Mouse (Mus musculus) embryonic facial prominence, embryonic 10.5 days (tissue): ENCODE measurements around the gene Mast4. TPM values are rescaled to one million over a fixed set of nuclear protein-coding genes. Genes with fewer than 3 reads are reported as not detected.
A peak's percentile ranks its signal among the peaks of the same experiment; 100 is the strongest.

Experiments used
- DNase-seq: peaks from one replicate; pipeline ENCODE4 v3.0.0-alpha.2; 2017; ENCODE audit warnings: low spot score
- H3K27ac ChIP-seq: fragments of 300-500 bp; sonication (generic); replicated peaks from 2 replicates; pipeline ENCODE4 v1.5.1; 2016; ENCODE audit warnings: mild to moderate bottlenecking
- H3K27me3 ChIP-seq: fragments of 300-500 bp; sonication (generic); replicated peaks from 2 replicates; pipeline ENCODE4 v1.6.1; 2016; ENCODE audit warnings: low read depth, mild to moderate bottlenecking; ENCODE audit not compliant: poor library complexity, severe bottlenecking
- H3K36me3 ChIP-seq: fragments of 300-500 bp; sonication (generic); replicated peaks from 2 replicates; pipeline ENCODE4 v1.6.1; 2016; ENCODE audit warnings: mild to moderate bottlenecking, moderate library complexity
- H3K4me1 ChIP-seq: fragments of 300-500 bp; sonication (generic); 2 replicates; pipeline ENCODE4 v1.6.1; 2016
- H3K4me3 ChIP-seq: fragments of 300-500 bp; sonication (generic); 2 replicates; pipeline ENCODE4 v1.5.1; 2016; ENCODE audit warnings: mild to moderate bottlenecking, moderate library complexity
- H3K9me3 ChIP-seq: fragments of 300-500 bp; sonication (generic); 2 replicates; pipeline ENCODE4 v1.6.1; 2016; ENCODE audit warnings: mild to moderate bottlenecking
- WGBS: fragments of 180-500 bp; shearing (Covaris S2); methylation state at CpG from one replicate; pipeline ENCODE4 v1.1.7; 2016; 5-methylcytosine and 5-hydroxymethylcytosine counted together
- polyA plus RNA-seq: library from polyadenylated mRNA; unstranded; fragments of >200 nt; fragmentation: Nextera tagmentation; extraction: Ambion mirVana; gene quantifications from 2 replicates; pipeline ENCODE4 v1.2.1, GENCODE M21; 2016

The Mast4 gene
- polyA plus RNA-seq, 1 experiment from 2014 or later = 23.0 TPM

DNA sequence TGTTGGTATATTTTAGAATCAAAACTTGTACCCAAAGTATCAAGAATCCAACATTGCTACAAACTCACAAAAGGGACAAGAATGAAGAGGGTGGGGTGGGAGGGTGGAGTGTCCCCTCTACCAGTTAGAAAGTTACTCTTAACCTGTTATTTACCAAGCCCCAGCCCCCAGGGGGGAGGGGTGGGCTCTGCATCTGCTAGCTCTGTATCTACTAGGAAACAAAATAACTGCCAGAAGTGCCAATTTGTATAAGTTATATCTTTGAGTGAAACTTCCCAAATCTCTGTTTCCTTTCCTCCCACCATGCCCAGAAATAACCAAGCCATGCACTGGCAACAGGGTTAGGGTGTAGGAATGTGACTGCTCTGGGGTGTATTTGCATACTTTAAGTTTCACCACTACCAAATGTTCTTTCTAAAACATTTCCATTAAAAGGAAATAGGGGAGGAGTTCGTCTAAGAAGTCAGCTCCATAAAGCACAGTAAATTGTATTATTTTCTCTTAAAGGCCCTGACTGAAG is 130.9 kb downstream of the Mast4 start:
- H3K4me3 ChIP-seq = no peak overlapping the region
- WGBS = 59% methylated on average over 1 of the region's 1 CpGs
- H3K27ac ChIP-seq = no peak overlapping the region
- peaks cover 3% of the 10 kb centered on the region; the same call in 1 of the 2 replicates for H3K4me1 ChIP-seq
- H3K9me3 ChIP-seq = no peaks in the 10 kb centered on the region
- DNase-seq = no peak
- H3K36me3 ChIP-seq = no peaks in the 10 kb centered on the region
- no peaks in the 10 kb centered on the region for H3K27me3 ChIP-seq

DNA sequence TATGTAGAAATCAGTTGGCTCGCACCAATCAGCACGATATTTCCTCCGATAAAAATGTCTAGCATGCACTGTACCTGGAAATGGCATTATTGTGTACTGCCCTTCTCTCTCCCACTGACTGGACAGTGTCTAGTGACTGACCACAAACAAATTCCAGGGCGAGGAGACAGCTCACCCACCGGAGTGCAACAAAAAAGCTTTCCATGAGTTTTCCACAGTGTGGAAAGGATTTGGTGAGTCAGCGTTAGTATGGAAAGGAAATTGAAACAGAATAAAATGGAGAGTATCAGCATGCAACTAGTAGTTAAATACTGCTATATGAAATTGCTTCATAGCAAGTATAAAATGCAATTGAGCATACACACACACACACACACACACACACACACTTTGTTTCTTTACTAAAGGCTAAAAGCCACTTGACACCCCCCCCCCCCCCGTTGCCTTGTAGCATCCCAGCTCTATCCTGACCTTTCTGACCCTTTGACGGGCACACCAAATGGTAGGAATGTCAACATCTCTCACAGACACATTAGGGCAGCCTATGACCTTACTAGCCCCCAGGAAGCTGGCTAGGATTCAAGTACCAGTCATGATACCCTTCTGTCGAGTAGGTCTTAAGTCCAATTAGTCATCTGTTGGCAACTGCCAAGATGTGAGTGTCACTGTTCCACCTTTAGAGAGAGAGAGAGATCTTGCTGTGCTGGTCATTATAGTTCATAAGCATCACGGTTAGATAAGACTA is 133.1 kb downstream of the Mast4 start:
- no peaks in the 10 kb centered on the region for H3K9me3 ChIP-seq
- H3K4me1 ChIP-seq = peaks cover 3% of the 10 kb centered on the region; the same call in 1 of the 2 replicates
- no peaks in the 10 kb centered on the region for H3K36me3 ChIP-seq
- no peak overlapping the region for H3K27ac ChIP-seq
- 69% methylated on average over 10 of the region's 10 CpGs for WGBS
- no peak overlapping the region for H3K4me3 ChIP-seq
- DNase-seq = no peak
- no peaks in the 10 kb centered on the region for H3K27me3 ChIP-seq

DNA sequence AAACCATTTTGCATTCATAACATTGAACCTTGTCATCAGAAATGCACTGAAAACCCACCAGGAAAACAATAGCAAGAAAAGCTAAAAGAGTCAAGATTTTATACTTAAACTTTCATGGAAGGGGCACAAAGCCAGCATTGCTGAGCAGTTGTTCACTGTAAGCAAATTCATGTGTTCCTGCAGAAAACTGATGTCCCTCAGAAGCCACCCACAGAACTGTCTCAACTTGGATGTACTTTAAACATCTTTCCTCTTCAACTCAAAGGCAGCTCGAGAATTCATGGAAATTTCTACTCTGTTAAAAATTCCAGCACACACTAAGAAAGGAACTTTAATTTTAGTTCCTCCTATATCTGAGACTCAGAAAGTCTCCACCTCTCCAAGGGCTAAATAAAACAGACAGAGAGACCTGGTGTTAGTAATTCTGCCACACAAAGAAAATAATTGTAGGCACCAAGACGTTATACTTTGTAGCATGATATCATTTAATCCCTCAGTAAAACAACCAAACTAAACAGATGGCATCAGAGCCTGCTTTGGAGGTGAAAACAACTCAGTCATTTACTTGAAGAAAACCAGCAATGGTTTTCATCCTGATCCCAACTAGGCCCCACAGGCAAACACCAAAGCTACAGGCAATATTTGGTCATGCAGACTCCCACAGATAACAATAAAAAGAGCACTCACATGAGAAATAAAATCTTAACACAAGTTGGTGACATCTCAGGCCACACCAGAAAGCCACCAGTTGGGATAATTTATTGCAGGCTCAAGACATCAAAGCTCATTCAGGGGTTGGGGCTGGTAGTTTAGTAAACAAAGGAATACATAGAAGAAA is 134.3 kb downstream of the Mast4 start:
- Histone ChIP-seq H3K4me1 (peaks cover 3% of the 10 kb centered on the region; the same call in 1 of the 2 replicates), H3K27me3 (no peaks in the 10 kb centered on the region), H3K4me3 (no peak overlapping the region), H3K36me3 (no peaks in the 10 kb centered on the region), H3K9me3 (no peaks in the 10 kb centered on the region), H3K27ac (no peak overlapping the region)
- DNase-seq = no peak
- WGBS = 60% methylated on average over 2 of the region's 2 CpGs

DNA sequence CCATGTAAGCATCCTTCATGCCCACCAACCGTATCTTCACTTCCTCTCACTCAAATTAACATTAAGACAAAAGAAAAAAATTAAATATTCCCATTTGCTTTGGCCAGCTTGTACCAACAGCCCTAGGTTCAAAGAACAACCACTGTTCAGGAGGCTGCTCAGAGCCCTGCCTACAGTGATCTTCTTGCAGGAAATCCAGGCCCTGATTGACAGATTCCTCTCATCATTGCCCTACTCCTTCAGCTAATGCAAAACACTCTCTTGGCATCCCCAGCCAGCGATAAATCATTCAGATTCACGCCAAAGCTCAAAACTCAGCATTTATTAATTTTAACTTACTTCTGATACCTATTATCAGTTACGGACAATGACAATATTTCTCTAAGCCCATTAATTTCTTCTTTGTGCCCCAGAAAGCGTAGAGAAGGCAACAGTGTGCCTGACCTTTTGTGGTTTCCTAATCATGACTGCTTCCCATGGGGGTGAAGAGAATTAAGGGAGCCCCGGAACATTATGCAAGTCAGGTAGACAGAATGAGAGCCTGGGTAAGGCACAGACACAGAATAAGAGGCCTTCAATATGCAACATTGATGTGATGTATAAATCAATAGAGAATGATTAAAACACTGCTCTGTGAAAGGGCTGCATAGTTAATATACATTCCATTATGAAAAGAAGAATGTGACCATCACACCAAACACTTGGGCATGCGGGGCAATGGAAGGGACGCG is 135.9 kb downstream of the Mast4 start:
- Histone ChIP-seq H3K4me1 (peaks cover 3% of the 10 kb centered on the region; the same call in 1 of the 2 replicates), H3K27ac (no peak overlapping the region), H3K36me3 (no peaks in the 10 kb centered on the region), H3K27me3 (no peaks in the 10 kb centered on the region), H3K9me3 (no peaks in the 10 kb centered on the region), H3K4me3 (no peak overlapping the region)
- WGBS = 87% methylated on average over 9 of the region's 9 CpGs
- no peak for DNase-seq

DNA sequence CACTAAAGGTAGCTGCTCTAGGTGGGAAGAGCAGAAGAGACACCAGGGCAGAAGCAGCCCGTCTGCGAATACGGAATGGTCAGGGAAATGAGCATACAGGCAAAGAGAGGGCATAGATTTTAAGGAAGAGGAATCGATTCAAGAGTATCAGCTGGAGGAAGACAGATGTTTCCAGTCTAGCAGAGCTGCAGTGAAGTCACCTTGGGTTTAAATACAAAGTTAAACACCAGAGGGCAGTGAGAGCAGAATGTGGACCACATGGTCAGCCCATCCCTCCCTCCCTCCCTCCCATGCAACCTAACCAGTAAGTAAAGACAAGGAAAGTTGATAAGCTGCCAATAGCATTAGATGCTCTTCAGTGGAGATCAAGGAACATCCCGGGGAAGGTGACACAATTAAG is 138.0 kb downstream of the Mast4 start:
- Histone ChIP-seq H3K36me3 (no peaks in the 10 kb centered on the region), H3K27me3 (no peaks in the 10 kb centered on the region), H3K9me3 (no peaks in the 10 kb centered on the region), H3K4me1 (peaks cover 5% of the 10 kb centered on the region; the same call in 1 of the 2 replicates), H3K27ac (no peak overlapping the region), H3K4me3 (no peak overlapping the region)
- no peak for DNase-seq
- 80% methylated on average over 5 of the region's 5 CpGs for WGBS

DNA sequence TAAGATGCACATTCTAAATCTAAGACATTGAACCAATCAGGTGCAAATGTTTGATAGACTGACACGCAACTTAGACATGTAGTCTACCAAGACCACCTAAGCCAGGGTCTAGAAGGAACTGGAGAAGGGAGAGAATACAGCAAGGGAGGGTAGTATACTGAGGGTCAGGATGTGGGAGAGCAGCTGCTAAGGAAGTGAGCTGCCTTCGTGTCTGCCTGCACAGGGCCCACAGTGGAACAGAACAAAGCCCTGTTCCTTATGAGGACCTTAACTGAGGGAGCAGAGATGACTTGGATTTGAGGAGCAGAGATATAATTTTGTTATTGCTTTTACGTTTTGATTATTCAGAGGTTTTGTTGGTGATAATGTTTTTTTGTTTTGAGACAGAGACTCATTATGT is 138.4 kb downstream of the Mast4 start:
- H3K27ac ChIP-seq = no peak overlapping the region
- H3K36me3 ChIP-seq = no peaks in the 10 kb centered on the region
- no peaks in the 10 kb centered on the region for H3K9me3 ChIP-seq
- peaks cover 4% of the 10 kb centered on the region; the same call in 1 of the 2 replicates for H3K4me1 ChIP-seq
- 76% methylated on average over 3 of the region's 3 CpGs for WGBS
- no peaks in the 10 kb centered on the region for H3K27me3 ChIP-seq
- no peak for DNase-seq
- no peak overlapping the region for H3K4me3 ChIP-seq

DNA sequence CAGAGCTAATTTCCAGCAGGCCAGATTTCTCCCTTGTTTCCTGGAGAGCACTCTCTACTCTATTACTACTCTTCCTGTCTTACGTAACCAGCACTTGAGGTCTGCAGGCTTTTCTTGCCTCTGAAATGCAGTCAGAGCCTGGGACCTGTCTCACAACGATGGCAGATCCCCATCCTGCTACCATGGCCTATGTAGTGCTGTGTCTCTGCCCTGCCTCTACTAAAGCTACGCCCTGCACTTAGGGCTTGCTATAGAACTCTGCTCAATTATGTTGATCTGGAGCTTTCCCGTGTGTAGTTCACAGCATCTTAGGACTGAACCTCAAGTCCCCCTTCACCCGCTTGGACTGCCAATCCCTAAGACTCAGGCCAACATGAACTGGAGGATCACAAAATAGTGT is 150.7 kb downstream of the Mast4 start:
- DNase-seq = no peak
- Histone ChIP-seq H3K27me3 (no peaks in the 10 kb centered on the region), H3K36me3 (no peaks in the 10 kb centered on the region), H3K9me3 (peaks cover 5% of the 10 kb centered on the region; the same call in 1 of the 2 replicates), H3K4me1 (peaks cover 16% of the 10 kb centered on the region), H3K27ac (no peak overlapping the region), H3K4me3 (no peak overlapping the region)
- WGBS = 81% methylated on average over 5 of the region's 5 CpGs

DNA sequence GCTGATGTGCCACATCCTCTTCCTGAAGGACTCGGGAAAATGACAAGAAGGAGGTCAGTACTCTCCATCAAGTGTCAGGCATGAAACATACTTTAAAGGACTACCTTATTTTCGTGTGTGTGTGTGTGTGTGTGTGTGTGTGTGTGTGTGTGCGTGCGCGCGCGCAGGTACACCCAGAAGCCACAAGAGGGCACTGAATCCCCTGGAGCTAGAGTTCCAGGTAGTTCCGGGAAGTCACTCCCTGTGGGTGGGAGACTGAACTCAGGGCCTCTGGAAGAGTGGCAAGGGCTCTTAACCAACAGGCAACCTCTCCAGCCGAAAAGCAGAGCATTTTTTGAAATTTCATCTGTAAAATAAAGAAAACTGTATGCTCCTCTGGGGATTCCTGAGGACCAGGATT is 152.5 kb downstream of the Mast4 start:
- Histone ChIP-seq H3K4me1 (peaks cover 9% of the 10 kb centered on the region), H3K27me3 (no peaks in the 10 kb centered on the region), H3K36me3 (no peaks in the 10 kb centered on the region), H3K4me3 (no peak overlapping the region), H3K9me3 (peaks cover 5% of the 10 kb centered on the region; the same call in 1 of the 2 replicates), H3K27ac (no peak overlapping the region)
- WGBS = 95% methylated on average over 9 of the region's 9 CpGs
- DNase-seq = no peak

DNA sequence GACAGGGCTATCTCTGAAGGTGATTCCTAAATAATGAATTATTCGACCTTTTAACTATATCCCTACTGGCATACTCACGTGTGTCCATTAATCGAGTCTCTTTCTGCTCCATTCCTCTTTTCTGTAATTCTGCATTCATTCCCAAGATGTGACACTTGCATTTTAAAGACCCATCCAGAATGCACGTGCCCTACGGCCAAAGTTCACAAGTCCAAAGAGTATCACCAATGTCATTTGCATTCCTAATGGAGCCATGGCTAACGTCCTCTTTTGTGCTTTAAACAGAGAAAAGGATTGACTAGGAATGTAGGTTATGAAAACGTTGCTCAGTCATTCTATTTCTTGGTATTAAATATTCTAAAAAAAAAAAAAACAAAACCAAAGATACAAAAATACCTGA is 157.4 kb downstream of the Mast4 start:
- 75% methylated on average over 7 of the region's 7 CpGs for WGBS
- Histone ChIP-seq H3K9me3 (peaks cover 3% of the 10 kb centered on the region; the same call in 1 of the 2 replicates), H3K36me3 (no peaks in the 10 kb centered on the region), H3K27ac (no peak overlapping the region), H3K4me1 (no peaks in the 10 kb centered on the region), H3K27me3 (no peaks in the 10 kb centered on the region), H3K4me3 (no peak overlapping the region)
- DNase-seq = no peak

DNA sequence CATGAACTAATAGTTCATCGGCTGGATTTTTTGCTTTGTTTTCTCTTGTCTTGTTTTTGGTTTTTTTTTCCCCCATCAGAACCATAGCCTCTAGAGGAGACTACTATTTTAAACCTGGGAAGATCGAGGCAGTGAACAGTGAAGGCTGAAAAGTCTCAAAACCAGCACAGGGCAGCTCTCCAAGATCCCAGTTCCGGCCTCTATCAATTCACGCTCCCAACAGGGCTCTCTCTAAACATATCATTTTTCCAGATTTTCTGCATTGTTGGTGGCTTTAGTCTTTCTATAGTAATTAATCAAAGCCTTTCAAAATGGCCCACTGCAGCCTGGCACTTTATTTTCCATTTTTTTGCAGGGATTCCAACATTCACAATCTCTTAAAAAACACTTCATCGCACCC is 159.9 kb downstream of the Mast4 start:
- 87% methylated on average over 5 of the region's 5 CpGs for WGBS
- Histone ChIP-seq H3K27me3 (no peaks in the 10 kb centered on the region), H3K27ac (no peak overlapping the region), H3K4me1 (no peaks in the 10 kb centered on the region), H3K9me3 (no peaks in the 10 kb centered on the region), H3K4me3 (no peak overlapping the region), H3K36me3 (no peaks in the 10 kb centered on the region)
- DNase-seq = no peak

DNA sequence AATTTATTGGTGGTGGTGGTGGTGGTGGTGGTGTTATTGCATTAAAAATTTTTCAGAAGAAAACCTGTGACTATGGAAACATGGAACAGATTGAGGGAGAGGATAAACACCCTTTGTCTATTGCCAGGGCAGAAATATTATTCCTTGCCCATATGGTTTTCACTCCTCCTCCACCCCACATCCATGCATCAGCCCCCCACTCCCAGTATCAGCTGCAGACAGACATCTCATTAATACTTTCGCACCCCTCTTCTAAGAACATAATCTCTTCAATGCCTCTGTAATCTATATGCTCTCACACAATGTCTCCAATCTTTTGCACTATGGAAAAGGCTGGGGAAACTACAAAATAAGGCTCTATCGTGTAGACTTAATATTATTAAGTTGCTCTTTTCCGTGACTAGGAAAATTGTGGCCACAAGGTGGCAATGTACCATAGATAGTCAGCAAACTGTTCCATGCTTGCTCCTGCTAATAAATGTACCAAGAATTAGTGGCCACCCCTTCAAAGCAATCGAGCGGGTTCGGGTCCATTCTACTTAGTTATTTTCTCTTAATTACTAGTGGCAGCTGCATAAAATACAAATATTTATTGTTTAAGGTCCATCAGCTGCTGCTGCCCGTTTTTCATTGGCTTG is 160.6 kb downstream of the Mast4 start:
- no peaks in the 10 kb centered on the region for H3K36me3 ChIP-seq
- 44% methylated on average over 7 of the region's 7 CpGs for WGBS
- peak; percentile 45 for DNase-seq
- no peaks in the 10 kb centered on the region for H3K27me3 ChIP-seq
- H3K4me1 ChIP-seq = no peaks in the 10 kb centered on the region
- H3K4me3 ChIP-seq = no peak overlapping the region
- no peak overlapping the region for H3K27ac ChIP-seq
- no peaks in the 10 kb centered on the region for H3K9me3 ChIP-seq

DNA sequence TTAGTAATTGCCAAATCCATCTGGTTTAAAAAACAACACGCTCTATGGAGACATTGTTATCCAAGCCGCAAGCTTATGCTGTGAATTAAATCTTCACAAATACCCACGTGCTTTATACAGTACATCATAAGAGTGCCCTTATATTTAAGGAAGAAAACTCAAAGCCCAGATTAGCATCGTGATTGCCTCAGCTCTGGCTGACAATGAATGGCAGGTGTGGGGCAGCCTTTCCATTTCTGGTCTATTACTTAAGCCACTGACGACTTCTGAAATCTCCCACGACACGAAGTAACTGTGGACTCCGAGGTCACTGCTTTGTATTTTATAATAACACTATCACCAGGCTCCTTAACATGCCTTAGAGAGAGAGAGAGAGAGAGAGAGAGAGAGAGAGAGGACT is 182.4 kb downstream of the Mast4 start:
- Histone ChIP-seq H3K4me1 (0 out of 2 replicates have a peak, but pooled peaks cover 8% of the 10 kb centered on the region), H3K9me3 (no peaks in the 10 kb centered on the region), H3K27me3 (no peaks in the 10 kb centered on the region), H3K36me3 (no peaks in the 10 kb centered on the region), H3K27ac (no peak overlapping the region), H3K4me3 (no peak overlapping the region)
- DNase-seq = no peak
- WGBS = 89% methylated on average over 8 of the region's 8 CpGs
